Mouse (Mus musculus) spleen, postnatal 14 days (tissue): Measurements from ENCODE around the gene Vmn1r199.
"Not testable (repeated sequence)": the region's sequence is repeated elsewhere in the genome, so short reads cannot be mapped to it uniquely, and the experiment has no call there.

Source experiments
- DNase-seq, 2 experiments: peaks; one replicate each; pipeline ENCODE4 v3.0.0; 2021 to 2022; ENCODE audit warnings: low spot score in 2 of 2

The Vmn1r199 gene

GRCm38 (mm10) chr13:22379518-22379917, at the start of gene Vmn1r199:
Vmn1r199 (plus strand) TSS chr13:22379818.
- DNase-seq = no peak

GRCm38 (mm10) chr13:22333269-22333668, 46.3 kb upstream of the Vmn1r199 start:
- no peak for DNase-seq

- DNase-seq = no peak
Observed at GRCm38 (mm10) chr13:22335565-22335964, 44.1 kb upstream of the Vmn1r199 start.

GRCm38 (mm10) chr13:22350064-22350463, 29.6 kb upstream of the Vmn1r199 start, which contains the start of gene Vmn1r198:
Vmn1r198 (plus strand) TSS chr13:22350364.
- DNase-seq = no peak

- no peak for DNase-seq
Observed at GRCm38 (mm10) chr13:22350813-22351212, 28.8 kb upstream of the Vmn1r199 start.

DNA sequence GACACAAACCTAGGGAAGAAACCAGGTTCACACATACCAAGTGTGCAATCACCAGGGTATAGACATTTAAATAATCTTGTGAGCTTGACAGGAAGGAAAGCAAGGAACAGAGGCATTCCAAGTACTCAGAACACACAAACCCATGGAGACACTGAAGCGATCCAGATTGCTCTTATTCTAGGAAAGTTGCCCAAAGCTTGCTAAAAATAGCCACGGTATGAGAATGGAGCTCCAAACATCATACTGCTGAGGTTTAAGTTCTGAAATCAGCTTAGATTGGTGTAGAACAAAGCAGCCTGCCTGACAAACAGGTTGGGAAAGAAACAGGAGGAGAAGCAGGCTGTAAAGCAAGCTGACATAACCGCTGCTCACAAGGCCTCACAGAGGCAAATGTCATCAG, 1.5 kb downstream of the Vmn1r199 start:
- DNase-seq = not testable (repeated sequence)

DNA sequence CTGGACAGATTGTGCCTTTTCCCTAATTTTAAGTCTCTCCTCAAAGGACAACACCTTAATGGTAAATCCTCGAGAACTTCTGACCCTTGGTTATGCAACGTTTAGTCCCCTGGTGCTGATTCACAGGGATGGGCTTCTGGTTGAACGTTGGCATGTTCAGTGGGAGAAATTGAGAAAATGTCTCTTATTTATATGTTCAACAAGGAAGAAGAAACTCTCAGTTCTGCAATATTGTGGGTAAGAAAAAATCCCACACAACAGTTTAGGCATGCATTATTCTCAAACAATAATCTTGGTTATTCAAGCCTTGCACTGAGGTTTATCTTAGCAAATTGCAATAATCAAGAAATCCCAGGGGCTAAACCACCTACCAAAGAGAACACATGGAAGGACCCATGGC, 3.8 kb downstream of the Vmn1r199 start:
- no peak for DNase-seq

- no peak for DNase-seq
Observed at GRCm38 (mm10) chr13:22387050-22387449, 7.4 kb downstream of the Vmn1r199 start.

- no peak for DNase-seq
Observed at GRCm38 (mm10) chr13:22390073-22390472, 10.5 kb downstream of the Vmn1r199 start, which contains the start of gene Vmn1r200. Vmn1r200 (plus strand) TSS chr13:22390373.

DNA sequence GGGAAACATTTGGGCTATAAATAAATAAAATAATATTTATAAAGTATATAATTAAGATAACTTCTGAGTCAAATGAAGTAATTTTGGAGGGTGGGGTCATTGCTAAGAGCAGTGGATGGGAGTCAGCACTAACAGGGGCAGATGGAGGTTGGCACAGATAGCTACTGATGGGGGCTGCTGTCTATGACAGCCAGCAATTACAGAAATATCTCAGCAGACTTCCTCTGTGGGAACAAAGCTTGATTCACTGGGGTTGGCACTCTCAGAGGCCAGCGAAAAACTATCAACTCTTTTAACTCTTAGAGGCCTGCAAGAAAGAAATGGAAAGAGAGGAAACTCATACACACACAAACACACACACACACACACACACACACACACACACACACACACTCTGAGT, 23.4 kb downstream of the Vmn1r199 start:
- DNase-seq = no peak
